Mouse (Mus musculus) ES-CJ7 (cell line): ENCODE results near the gene Tgoln1.

Source experiments
- DNase-seq: peaks from one replicate; pipeline ENCODE4 v3.0.0; 2011; ENCODE audit warnings: low read depth, low spot score

The Tgoln1 gene

GRCm38 (mm10) chr6:72616643-72617288 is at the start of gene Tgoln1:
Gene Tgoln1 (minus strand): TSS chr6:72617000.
- DNase-seq = peak; percentile 95

- no peak for DNase-seq
Observed at GRCm38 (mm10) chr6:72664290-72664689, 47.5 kb upstream of the Tgoln1 start.

- DNase-seq = no peak
Observed at GRCm38 (mm10) chr6:72663000-72663399, 46.2 kb upstream of the Tgoln1 start.

- DNase-seq = no peak
Observed at GRCm38 (mm10) chr6:72660391-72660720, 43.6 kb upstream of the Tgoln1 start.

- DNase-seq = no peak
Observed at GRCm38 (mm10) chr6:72659717-72660390, 43.1 kb upstream of the Tgoln1 start.

GRCm38 (mm10) chr6:72658006-72658405 is 41.2 kb upstream of the Tgoln1 start:
- peak; percentile 68 for DNase-seq

- DNase-seq = peak; percentile 80
Observed at GRCm38 (mm10) chr6:72656053-72656442, 39.2 kb upstream of the Tgoln1 start.

- DNase-seq = peak; percentile 61
Observed at GRCm38 (mm10) chr6:72655309-72656052, 38.7 kb upstream of the Tgoln1 start.

- DNase-seq = no peak
Observed at GRCm38 (mm10) chr6:72654355-72654754, 37.6 kb upstream of the Tgoln1 start.

- no peak for DNase-seq
Observed at GRCm38 (mm10) chr6:72653419-72653818, 36.6 kb upstream of the Tgoln1 start.

GRCm38 (mm10) chr6:72650338-72650851 is 33.6 kb upstream of the Tgoln1 start:
- DNase-seq = no peak

- DNase-seq = no peak
Observed at GRCm38 (mm10) chr6:72648002-72648595, 31.3 kb upstream of the Tgoln1 start.

- DNase-seq = peak; percentile 86
Observed at GRCm38 (mm10) chr6:72647383-72647820, 30.6 kb upstream of the Tgoln1 start.

- DNase-seq = no peak
Observed at GRCm38 (mm10) chr6:72645364-72645763, 28.6 kb upstream of the Tgoln1 start.

GRCm38 (mm10) chr6:72644576-72644975 is 27.8 kb upstream of the Tgoln1 start:
- no peak for DNase-seq

- DNase-seq = peak; percentile 32
Observed at GRCm38 (mm10) chr6:72641218-72641954, 24.6 kb upstream of the Tgoln1 start.

- DNase-seq = peak; percentile 35
Observed at GRCm38 (mm10) chr6:72636940-72637339, 20.1 kb upstream of the Tgoln1 start.

GRCm38 (mm10) chr6:72635760-72636431 is 19.1 kb upstream of the Tgoln1 start:
- peak; percentile 54 for DNase-seq

- DNase-seq = no peak
Observed at GRCm38 (mm10) chr6:72634311-72634710, 17.5 kb upstream of the Tgoln1 start.

GRCm38 (mm10) chr6:72631700-72632099 is 14.9 kb upstream of the Tgoln1 start:
- DNase-seq = no peak

- DNase-seq = no peak
Observed at GRCm38 (mm10) chr6:72630961-72631360, 14.2 kb upstream of the Tgoln1 start.
